Mouse (Mus musculus) adrenal gland, postnatal 4 days (tissue): ENCODE results near the gene Pi4k2b. TPM values are rescaled to one million over a fixed set of nuclear protein-coding genes. Genes with fewer than 3 reads are reported as not detected.
"Not testable (repeated sequence)": the region's sequence is repeated elsewhere in the genome, so short reads cannot be mapped to it uniquely, and the experiment has no call there.

Experiments
- DNase-seq, 2 experiments: peaks; one replicate each; pipeline ENCODE4 v3.0.0; 2021 to 2022; ENCODE audit warnings: low spot score in 2 of 2, mixed read lengths in 2 of 2
- total RNA-seq, 2 experiments: library from RNA; stranded (reverse); gene quantifications; 2 replicates each; pipeline ENCODE4 v1.2.3; 2021

The Pi4k2b gene
- total RNA-seq, 2 experiments from 2014 or later, result 12.7 to 16.0 TPM

- DNase-seq, result not testable (repeated sequence)
Measured at GRCm38 (mm10) chr5:52776466-52777354, 35.3 kb downstream of the Pi4k2b start.

DNA sequence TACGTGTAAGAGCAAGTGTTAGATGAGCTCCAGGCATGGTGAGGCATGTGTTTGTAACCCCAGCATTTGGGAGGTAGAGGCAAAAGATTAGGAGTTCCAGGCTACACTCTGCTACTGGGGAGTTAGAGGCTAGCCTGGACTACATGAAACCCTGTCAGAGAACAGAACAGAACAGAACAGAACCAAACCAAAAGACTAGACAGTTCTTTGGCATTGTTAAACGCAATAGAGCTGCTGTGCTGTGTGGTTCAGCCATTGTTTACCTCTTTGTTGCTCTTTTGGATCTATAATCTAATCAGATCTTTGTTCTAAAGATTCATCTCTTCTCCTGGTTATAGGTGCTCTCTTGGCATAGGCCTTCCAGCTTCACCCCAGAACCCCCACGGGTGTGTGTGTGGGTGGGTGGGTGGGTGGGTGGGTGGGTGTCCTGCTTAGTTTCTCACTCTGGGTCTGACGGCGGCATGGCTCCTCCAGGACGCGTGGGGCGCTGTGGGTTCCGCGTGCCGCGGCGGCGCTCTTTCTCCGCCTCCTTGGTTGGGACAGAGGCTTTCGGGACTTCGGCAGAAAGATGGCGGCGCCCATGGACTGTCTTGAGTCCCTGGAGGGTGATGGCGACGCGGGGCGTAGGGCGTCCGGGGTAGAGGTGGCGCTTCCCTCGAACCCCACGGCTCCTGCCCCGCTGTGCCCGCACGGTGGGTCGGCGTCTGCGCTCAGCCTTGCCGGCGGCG is 41.3 kb downstream of the Pi4k2b start:
- DNase-seq, result peak; percentile 74 to 75

- no peak for DNase-seq
Measured at GRCm38 (mm10) chr5:52783251-52783620, 41.9 kb downstream of the Pi4k2b start.

DNA sequence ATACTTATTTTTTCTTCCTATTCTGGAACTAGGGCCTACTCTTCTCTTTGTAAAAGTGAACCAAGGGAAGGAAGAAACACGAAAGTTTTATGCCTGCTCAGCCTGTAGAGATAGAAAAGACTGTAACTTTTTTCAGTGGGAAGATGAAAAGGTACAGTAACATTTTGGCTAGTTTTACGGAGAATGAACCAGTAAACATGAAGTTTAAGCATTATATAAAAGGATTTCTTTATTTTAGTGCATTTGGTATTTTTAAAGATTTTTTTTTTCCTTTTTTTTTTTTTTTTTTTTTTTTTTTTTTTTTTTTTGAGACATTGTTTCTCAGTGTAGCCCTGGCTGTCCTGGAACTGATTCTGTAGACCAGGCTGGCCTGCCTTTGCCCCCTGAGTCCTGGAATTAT is 42.6 kb downstream of the Pi4k2b start:
- DNase-seq, result no peak

GRCm38 (mm10) chr5:52786556-52787322 is 45.4 kb downstream of the Pi4k2b start:
- no peak for DNase-seq

- DNase-seq, result no peak
Measured at GRCm38 (mm10) chr5:52793230-52793629, 51.9 kb downstream of the Pi4k2b start.

GRCm38 (mm10) chr5:52794109-52794508 is 52.7 kb downstream of the Pi4k2b start:
- DNase-seq, result no peak

- DNase-seq, result no peak
Measured at GRCm38 (mm10) chr5:52799274-52799985, 58.1 kb downstream of the Pi4k2b start.

GRCm38 (mm10) chr5:52805801-52806200 is 64.4 kb downstream of the Pi4k2b start:
- no peak for DNase-seq

DNA sequence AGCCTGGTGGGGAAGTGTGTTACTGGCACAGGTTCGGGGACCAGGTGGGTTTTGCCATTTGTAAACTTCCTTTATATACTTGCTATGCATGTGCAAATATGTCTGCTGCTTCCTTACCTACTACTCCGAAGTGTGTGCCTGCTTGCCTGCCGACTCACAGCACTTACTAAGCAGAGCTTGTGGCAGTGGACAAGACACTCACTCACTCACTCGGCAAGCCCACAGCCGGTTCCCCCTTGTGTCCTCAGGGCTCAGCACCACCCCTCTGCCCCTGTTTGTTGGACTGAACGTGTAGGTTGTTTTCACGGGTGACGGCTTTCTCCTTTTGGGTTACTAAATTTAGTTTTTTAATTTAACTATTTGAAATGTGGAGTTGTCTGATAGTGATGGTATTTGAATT is 65.0 kb downstream of the Pi4k2b start:
- DNase-seq, result no peak

DNA sequence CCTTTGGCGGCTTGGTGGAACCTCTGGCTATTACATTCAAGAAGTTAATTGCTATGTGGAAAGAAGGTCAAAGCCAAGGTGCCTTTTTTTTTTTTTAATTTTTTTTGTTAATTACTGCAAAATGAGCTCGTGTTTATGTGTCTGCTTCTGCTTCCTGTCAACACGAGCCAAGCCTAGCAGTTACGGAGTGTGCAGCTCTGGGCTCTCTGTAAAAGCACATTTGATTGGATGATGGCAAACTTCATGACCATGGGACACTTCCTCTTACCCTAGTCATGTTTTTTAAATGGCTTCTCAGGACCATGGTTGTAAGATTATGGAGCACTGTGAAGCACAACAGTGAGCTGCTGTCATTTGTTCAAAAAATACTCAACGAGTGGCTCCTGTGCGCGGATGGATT is 65.7 kb downstream of the Pi4k2b start:
- DNase-seq, result no peak

- DNase-seq, result no peak
Measured at GRCm38 (mm10) chr5:52810446-52810845, 69.1 kb downstream of the Pi4k2b start.

- DNase-seq, result no peak
Measured at GRCm38 (mm10) chr5:52811056-52811455, 69.7 kb downstream of the Pi4k2b start.

GRCm38 (mm10) chr5:52812456-52812855 is 71.1 kb downstream of the Pi4k2b start:
- DNase-seq, result no peak

DNA sequence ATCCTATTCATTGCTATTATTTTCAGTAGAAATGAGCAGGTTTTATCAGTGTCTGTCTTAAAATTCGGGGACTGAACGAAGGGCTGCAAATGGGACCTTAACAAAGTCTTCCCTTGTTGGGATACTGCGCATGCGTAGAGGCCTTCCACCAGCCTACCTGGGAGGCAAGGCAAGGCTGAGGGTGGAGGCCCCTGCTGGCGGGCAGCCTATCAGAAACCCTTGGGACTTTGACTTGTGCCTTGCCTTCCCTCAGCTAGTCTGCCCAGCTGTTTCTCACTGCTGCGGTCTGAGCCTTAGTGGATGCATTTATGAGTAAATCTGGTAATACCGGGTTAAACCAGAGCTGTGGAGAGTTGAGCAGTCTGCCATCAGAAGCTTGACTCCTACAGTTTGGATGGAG is 71.9 kb downstream of the Pi4k2b start:
- DNase-seq, result no peak

DNA sequence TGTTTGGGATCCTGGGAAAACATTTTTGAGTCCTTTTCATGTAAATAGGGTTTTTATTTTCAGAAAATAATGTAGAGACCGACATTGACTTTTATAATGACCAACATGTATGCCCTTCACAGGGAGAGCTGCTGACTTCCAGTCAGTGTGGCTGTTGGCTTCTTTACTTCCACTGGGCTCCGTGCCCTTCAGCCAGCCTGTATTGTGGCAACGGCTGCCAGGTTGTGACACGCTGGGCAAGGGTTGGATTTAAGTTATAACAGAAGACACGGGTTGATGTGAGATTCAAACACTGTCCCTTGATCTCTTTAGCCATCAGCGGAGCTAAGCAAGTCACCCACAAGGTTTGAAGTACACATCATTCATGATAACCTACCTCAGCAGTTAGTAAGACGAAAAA is 77.3 kb downstream of the Pi4k2b start:
- no peak for DNase-seq

Other genes with a start within 250 kb of the Pi4k2b start
- 1 to 10 TPM; 3.7 to 4.4 TPM for gene Lgi2, start 175.1 kb upstream of the Pi4k2b start, total RNA-seq
- 10 to 100 TPM; 16.8 to 21.8 TPM for gene Sepsecs, start 71.9 kb upstream of the Pi4k2b start, total RNA-seq
- gene Zcchc4, start 33.8 kb downstream of the Pi4k2b start, total RNA-seq, result 10 to 100 TPM; 16.3 to 16.5 TPM
- 10 to 100 TPM; 92.2 to 97.5 TPM for gene Anapc4, start 92.4 kb downstream of the Pi4k2b start, total RNA-seq